Mouse (Mus musculus) monocyte, adult 2 months (primary cell): ENCODE results near the gene Akr1cl.
A peak's percentile ranks its signal among the peaks of the same experiment; 100 is the strongest.

Experiments used
- DNase-seq, 2 experiments: peaks; one replicate each; pipeline ENCODE4 v3.0.0; 2022; ENCODE audit warnings: low spot score in 2 of 2, low read depth in 1 of 2

Akr1cl gene

GRCm38 (mm10) chr1:64993206-64993605 is 39.4 kb downstream of the Akr1cl start:
- no peak for DNase-seq

- no peak for DNase-seq
Observed at GRCm38 (mm10) chr1:64988176-64988575, 44.4 kb downstream of the Akr1cl start.

GRCm38 (mm10) chr1:64986120-64986519 is 46.4 kb downstream of the Akr1cl start:
- DNase-seq = peak in 1 of 2 experiments; percentile 16

- DNase-seq = no peak
Observed at GRCm38 (mm10) chr1:64983247-64983646, 49.3 kb downstream of the Akr1cl start.

GRCm38 (mm10) chr1:64978321-64978799 is 54.2 kb downstream of the Akr1cl start:
- no peak for DNase-seq

- DNase-seq = no peak
Observed at GRCm38 (mm10) chr1:64975346-64975745, 57.2 kb downstream of the Akr1cl start.

- no peak for DNase-seq
Observed at GRCm38 (mm10) chr1:64970685-64971084, 61.9 kb downstream of the Akr1cl start.
